Mouse (Mus musculus) lung, embryonic 16.5 days (tissue): ENCODE data around the gene Minos1. TPM values are rescaled to one million over a fixed set of nuclear protein-coding genes. Genes with fewer than 3 reads are reported as not detected.

Experiments used
- ATAC-seq: fragments of 200-750 bp; cut with Nextera tagmentation; 2 replicates; pipeline ENCODE4 v1.8.0; 2017; ENCODE audit warnings: low read depth, mild to moderate bottlenecking, moderate library complexity
- H3K27ac ChIP-seq: fragments of 300-500 bp; sonication (generic); 2 replicates; pipeline ENCODE4 v1.5.1; 2014; ENCODE audit warnings: mild to moderate bottlenecking, control low read depth, low read length
- H3K27me3 ChIP-seq: fragments of 300-500 bp; sonication (generic); 2 replicates; pipeline ENCODE4 v1.6.1; 2014; ENCODE audit warnings: low read depth, low read length, mixed read lengths; ENCODE audit not compliant: control insufficient read depth, insufficient read depth
- H3K36me3 ChIP-seq: fragments of 300-500 bp; sonication (generic); 2 replicates; pipeline ENCODE4 v1.6.1; 2014; ENCODE audit warnings: low read length; ENCODE audit not compliant: control insufficient read depth, insufficient read depth
- H3K4me1 ChIP-seq: fragments of 300-500 bp; sonication (generic); replicated peaks from 2 replicates; pipeline ENCODE4 v1.6.1; 2014; ENCODE audit warnings: low read length, mixed read lengths; ENCODE audit not compliant: control insufficient read depth, insufficient read depth
- H3K4me2 ChIP-seq: fragments of 300-500 bp; sonication (generic); 2 replicates; pipeline ENCODE4 v1.6.1; 2014; ENCODE audit warnings: low read depth, low read length, control low read depth
- H3K4me3 ChIP-seq: fragments of 300-500 bp; sonication (generic); 2 replicates; pipeline ENCODE4 v1.5.1; 2014; ENCODE audit warnings: mild to moderate bottlenecking, low read length, control low read depth
- H3K9ac ChIP-seq: fragments of 300-500 bp; sonication (generic); 2 replicates; pipeline ENCODE4 v1.6.1; 2014; ENCODE audit warnings: low read length, control low read depth
- H3K9me3 ChIP-seq: fragments of 300-500 bp; sonication (generic); 2 replicates; pipeline ENCODE4 v1.6.1; 2016; ENCODE audit warnings: low read length; ENCODE audit not compliant: control insufficient read depth
- WGBS: fragments of 180-500 bp; shearing (Covaris S2); extraction: QIAGEN DNeasy Blood & Tissue Kit; methylation state at CpG from one replicate; pipeline ENCODE4 v1.1.7; 2014; 5-methylcytosine and 5-hydroxymethylcytosine counted together
- polyA plus RNA-seq: library from polyadenylated mRNA; unstranded; fragments of >200 nt; fragmentation: Nextera tagmentation; extraction: Ambion mirVana; gene quantifications from 2 replicates; pipeline ENCODE4 v1.2.1, GENCODE M21; 2015

The Minos1 gene
- polyA plus RNA-seq, 1 experiment from 2014 or later, result 571 TPM

DNA sequence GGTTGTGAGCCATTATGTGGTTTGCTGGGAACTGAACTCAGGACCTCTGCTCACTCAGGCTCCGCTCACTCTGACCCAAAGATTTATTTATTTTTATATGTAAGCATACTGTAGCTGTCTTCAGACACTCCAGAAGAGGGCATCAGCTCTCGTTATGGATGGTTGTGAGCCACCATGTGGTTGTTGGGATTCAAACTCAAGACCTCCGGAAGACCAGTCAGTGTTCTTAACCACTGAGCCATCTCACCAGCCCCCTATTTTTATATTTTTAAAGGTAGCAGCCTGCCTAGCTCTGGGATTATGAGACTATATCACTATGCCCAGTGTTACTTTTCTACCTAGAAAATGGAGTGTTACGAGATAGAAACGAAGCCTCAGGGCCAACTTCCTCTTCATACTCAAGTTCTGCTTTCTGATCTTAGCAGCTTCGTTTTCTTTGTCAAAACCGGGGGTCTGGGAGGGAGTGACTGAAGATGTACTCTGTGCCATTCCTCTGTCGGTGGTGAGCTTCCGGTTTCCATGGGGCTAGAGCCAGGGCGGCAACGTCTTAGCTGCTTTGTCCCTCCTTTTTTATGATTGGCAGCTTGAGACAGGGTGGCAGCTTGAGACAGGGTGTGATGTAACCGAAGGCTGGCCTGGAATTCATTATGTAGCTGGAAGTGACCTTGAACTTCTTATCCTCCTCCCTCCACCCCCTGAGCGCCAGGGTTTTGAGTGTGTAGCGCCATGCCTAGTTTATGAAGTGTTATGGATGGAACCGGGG is 38.3 kb upstream of the Minos1 start:
- WGBS, result 44% methylated on average over 15 of the region's 15 CpGs
- Histone ChIP-seq H3K27ac (peak overlapping the region; percentile 78), H3K9me3 (no peaks in the 10 kb centered on the region), H3K36me3 (no peaks in the 10 kb centered on the region), H3K4me1 (peaks cover 15% of the 10 kb centered on the region), H3K27me3 (no peaks in the 10 kb centered on the region), H3K4me3 (no peak overlapping the region), H3K4me2 (no peak overlapping the region), H3K9ac (no peak overlapping the region)
- ATAC-seq, result peak; percentile 90

DNA sequence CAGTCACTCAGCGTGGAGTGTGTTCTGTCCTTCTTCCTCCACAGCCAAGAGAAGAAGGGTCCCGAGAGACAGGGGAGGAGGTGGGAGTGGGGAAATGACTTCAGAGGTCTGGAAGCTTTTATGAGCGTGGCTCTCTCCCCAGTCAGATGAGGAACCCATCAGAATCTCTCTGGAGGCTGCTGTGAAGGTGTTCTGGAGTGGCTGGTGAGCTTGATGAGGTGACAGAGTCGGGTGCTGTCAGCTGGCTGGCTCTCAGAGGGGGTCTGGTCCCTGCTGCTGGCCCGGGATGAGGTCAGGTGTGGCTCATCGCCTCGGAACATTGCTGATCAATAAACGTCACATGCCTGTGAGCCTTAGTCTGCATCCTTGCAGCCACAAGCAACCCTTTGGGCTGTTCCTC is 36.2 kb upstream of the Minos1 start:
- Histone ChIP-seq H3K4me3 (no peak overlapping the region), H3K9me3 (no peaks in the 10 kb centered on the region), H3K27me3 (no peaks in the 10 kb centered on the region), H3K36me3 (no peaks in the 10 kb centered on the region), H3K27ac (no peak overlapping the region), H3K4me1 (peaks cover 15% of the 10 kb centered on the region), H3K9ac (no peak overlapping the region), H3K4me2 (no peak overlapping the region)
- ATAC-seq, result no peak
- WGBS, result 48% methylated on average over 8 of the region's 8 CpGs

- Histone ChIP-seq H3K9ac (no peak overlapping the region), H3K27me3 (no peaks in the 10 kb centered on the region), H3K9me3 (no peaks in the 10 kb centered on the region), H3K27ac (no peak overlapping the region), H3K4me1 (peaks cover 15% of the 10 kb centered on the region), H3K36me3 (no peaks in the 10 kb centered on the region), H3K4me2 (no peak overlapping the region), H3K4me3 (no peak overlapping the region)
- ATAC-seq, result no peak
- 66% methylated on average over 8 of the region's 8 CpGs for WGBS
These were observed 35.3 kb upstream of the Minos1 start for GRCm38 (mm10) chr4:139166244-139166643.

DNA sequence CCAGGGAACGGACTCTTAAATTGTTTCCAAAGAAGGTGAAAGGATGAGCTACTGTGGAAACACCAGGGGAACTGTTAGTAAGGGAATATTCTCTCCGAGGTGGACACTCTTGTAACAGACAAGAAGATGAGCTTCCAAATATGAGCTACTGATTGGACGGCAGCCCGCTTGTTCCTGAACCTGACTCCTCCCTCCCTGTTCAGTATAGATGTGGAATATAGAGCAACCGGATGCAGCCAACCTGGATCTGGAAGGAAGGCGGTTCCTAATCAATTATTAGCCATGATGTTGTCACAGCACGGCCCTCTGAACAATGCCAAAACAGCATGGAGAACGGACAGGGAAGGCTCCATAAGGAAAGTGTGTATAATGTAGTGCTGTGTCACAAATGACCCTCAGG is 34.3 kb upstream of the Minos1 start:
- 79% methylated on average over 8 of the region's 8 CpGs for WGBS

DNA sequence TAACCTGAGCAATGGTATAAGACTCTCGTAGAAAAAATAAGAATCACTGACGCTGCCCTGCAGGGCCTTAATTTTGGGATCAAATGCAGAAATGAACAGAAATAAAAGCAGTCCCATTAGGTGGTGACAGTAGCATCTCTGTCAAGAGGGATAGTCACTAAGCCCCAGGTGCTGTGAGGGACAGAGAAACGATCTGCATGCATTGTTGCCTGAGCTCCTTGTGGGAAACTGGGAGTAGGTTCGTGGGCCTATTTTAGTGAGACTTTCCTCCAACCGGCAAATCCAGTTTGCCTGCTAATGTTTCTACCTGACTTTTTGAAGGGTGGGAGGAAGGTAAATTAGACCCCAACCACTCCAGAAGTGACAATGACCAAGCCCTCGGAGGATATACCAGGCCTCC is 33.2 kb upstream of the Minos1 start:
- no peaks in the 10 kb centered on the region for H3K27me3 ChIP-seq
- H3K4me2 ChIP-seq, result no peak overlapping the region
- 80% methylated on average over 6 of the region's 6 CpGs for WGBS
- no peak for ATAC-seq
- H3K36me3 ChIP-seq, result no peaks in the 10 kb centered on the region
- H3K4me1 ChIP-seq, result no peaks in the 10 kb centered on the region
- H3K9me3 ChIP-seq, result no peaks in the 10 kb centered on the region
- H3K4me3 ChIP-seq, result no peak overlapping the region
- no peak overlapping the region for H3K9ac ChIP-seq
- no peak overlapping the region for H3K27ac ChIP-seq

More for the DNA sequence above, 34.3 kb upstream of the Minos1 start:
- Histone ChIP-seq H3K36me3 (no peaks in the 10 kb centered on the region), H3K4me2 (no peak overlapping the region), H3K27ac (no peak overlapping the region), H3K27me3 (no peaks in the 10 kb centered on the region), H3K9me3 (no peaks in the 10 kb centered on the region), H3K4me3 (no peak overlapping the region), H3K9ac (no peak overlapping the region), H3K4me1 (peaks cover 9% of the 10 kb centered on the region)
- no peak for ATAC-seq

DNA sequence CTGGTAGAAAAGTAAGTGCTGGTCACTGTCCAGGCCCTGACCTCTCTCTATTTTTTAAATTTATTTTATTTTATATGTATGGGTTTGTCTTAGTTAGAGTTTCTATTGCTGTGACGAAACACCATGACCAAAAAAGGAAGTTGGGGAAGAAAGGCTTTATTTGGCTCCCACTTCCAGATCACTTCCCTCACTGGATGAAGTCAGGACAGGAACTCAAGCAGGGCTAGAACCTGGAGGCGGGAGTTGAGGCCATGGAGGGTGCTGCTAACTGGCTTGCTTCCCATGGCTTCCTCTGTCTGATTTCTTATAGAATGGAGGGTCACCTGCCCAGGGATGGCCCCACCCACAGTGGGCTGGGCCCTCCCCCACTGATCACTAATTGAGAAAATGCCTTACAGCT is 30.2 kb upstream of the Minos1 start:
- Histone ChIP-seq H3K9me3 (no peaks in the 10 kb centered on the region), H3K36me3 (no peaks in the 10 kb centered on the region), H3K4me2 (no peak overlapping the region), H3K4me1 (no peaks in the 10 kb centered on the region), H3K27ac (no peak overlapping the region), H3K27me3 (no peaks in the 10 kb centered on the region), H3K9ac (no peak overlapping the region), H3K4me3 (no peak overlapping the region)
- ATAC-seq, result no peak
- WGBS, result 79% methylated on average over 2 of the region's 2 CpGs

DNA sequence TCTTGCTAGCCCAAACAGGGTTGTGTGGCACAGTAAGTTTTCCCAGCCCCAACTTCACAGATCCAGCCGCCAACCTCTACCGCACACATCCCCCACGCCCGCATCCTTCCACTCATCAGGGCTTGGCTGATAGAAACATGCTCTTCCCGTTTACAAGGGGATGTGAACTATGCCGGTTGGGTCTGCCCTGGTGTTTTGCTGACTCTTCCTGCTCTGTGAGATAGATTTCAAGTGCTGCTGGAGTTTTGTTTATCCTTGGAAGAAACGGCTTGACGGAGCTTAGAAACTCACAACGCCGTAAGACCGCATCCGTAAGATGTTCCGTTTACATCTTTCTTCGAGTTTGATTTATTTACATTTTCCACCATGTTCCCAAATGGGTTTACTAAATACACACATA is 27.4 kb upstream of the Minos1 start:
- Histone ChIP-seq H3K9me3 (no peaks in the 10 kb centered on the region), H3K36me3 (no peaks in the 10 kb centered on the region), H3K27ac (no peak overlapping the region), H3K4me3 (no peak overlapping the region), H3K9ac (no peak overlapping the region), H3K27me3 (no peaks in the 10 kb centered on the region), H3K4me1 (no peaks in the 10 kb centered on the region), H3K4me2 (peak overlapping the region; percentile 4; the same call in 1 of the 2 replicates)
- WGBS, result 31% methylated on average over 14 of the region's 14 CpGs
- peak; percentile 47; the same call in 1 of the 2 replicates for ATAC-seq

DNA sequence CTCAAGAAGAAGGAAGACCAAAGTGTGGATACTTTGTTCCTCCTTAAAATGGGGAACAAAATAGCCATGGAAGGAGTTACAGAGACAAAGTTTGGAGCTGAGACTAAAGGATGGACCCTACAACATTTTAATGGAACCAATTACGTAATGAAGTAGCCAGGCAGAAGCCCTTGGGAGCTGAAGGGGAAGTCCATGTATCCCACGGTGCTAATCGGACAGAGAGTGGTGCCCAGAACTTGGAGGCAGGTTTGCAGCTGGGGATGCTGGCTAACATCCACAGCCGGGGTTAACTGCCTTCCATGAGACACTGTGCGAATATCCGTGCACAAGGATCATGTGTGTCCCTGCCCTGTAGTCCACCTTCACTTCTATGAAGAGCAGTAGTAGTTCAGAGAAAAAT is 25.6 kb upstream of the Minos1 start:
- no peak overlapping the region for H3K4me3 ChIP-seq
- H3K4me2 ChIP-seq, result no peak overlapping the region
- H3K27me3 ChIP-seq, result no peaks in the 10 kb centered on the region
- H3K36me3 ChIP-seq, result no peaks in the 10 kb centered on the region
- no peak for ATAC-seq
- H3K9ac ChIP-seq, result no peak overlapping the region
- H3K9me3 ChIP-seq, result no peaks in the 10 kb centered on the region
- H3K4me1 ChIP-seq, result no peaks in the 10 kb centered on the region
- H3K27ac ChIP-seq, result no peak overlapping the region
- 83% methylated on average over 6 of the region's 6 CpGs for WGBS

DNA sequence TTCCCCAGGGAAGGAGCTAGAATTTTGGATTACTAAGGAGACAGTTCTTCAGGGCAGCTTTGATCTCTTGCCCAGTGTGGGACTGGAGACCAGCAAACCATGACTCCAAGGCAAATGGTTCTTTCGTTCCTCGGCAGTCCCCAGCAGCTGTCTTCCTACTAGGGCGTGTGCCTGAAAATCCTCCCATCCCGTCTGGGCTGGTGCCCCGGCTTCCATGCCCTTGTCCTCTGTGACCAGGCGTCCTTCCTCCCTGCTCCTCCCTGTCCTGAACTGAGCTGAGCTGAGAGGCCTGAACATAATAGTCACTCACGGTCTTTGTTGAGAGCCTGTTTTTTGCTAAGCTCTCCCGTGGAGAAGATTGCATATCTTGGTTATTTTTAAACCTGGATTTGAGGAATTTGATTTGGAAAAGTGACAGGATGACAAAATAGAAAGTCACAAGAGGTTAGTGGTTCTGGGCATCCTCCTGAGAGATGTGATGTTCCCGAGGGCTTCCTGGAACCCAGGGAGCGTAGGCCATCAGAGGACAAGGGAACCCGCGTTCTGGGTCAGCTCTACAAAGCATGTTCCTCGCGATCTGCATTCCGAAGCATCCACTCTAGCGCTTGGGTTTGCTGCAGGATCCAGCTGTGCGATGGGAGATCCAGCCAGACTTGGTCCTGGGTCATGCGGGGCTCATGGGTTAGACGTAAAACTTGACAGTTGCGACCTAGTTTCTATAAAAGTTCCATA is 23.8 kb upstream of the Minos1 start:
- Histone ChIP-seq H3K4me1 (no peaks in the 10 kb centered on the region), H3K9me3 (no peaks in the 10 kb centered on the region; the same call in 1 of the 2 replicates), H3K4me2 (no peak overlapping the region), H3K4me3 (no peak overlapping the region), H3K9ac (no peak overlapping the region), H3K36me3 (no peaks in the 10 kb centered on the region), H3K27me3 (no peaks in the 10 kb centered on the region), H3K27ac (no peak overlapping the region)
- peak; percentile 47; the same call in 1 of the 2 replicates for ATAC-seq
- 66% methylated on average over 20 of the region's 20 CpGs for WGBS
